Mouse (Mus musculus) ovary, postnatal 14 days (tissue): ENCODE results near the gene Gm5148.

Experiments used
- DNase-seq: peaks from one replicate; pipeline ENCODE4 v3.0.0; 2022; ENCODE audit warnings: low spot score

The Gm5148 gene

GRCm38 (mm10) chr3:37692945-37693344 lies 31.3 kb downstream of the Gm5148 start:
- no peak for DNase-seq

GRCm38 (mm10) chr3:37687158-37687980 lies 36.9 kb downstream of the Gm5148 start:
- DNase-seq: peak; percentile 31

DNA sequence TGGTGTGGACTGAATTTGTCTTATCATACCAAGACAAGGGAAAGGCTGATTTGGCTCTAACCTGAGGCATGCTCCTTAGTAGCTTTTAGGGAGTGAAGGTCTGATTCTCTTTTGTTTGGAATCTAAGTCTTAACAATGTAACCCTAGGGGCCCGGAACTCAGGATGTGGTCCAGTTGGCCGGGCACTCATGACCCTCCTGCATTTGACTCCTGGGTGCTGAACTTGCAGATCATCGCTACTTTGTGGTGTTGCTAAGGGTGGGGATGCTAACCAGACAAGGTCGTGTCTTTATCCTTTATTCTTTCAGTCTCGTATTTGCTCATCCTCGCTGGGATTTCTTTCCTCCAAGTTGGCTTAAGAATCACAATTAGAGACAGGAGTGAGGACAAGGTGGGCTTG lies 37.5 kb downstream of the Gm5148 start:
- no peak for DNase-seq

GRCm38 (mm10) chr3:37686219-37686618 lies 38.1 kb downstream of the Gm5148 start:
- DNase-seq: no peak

DNA sequence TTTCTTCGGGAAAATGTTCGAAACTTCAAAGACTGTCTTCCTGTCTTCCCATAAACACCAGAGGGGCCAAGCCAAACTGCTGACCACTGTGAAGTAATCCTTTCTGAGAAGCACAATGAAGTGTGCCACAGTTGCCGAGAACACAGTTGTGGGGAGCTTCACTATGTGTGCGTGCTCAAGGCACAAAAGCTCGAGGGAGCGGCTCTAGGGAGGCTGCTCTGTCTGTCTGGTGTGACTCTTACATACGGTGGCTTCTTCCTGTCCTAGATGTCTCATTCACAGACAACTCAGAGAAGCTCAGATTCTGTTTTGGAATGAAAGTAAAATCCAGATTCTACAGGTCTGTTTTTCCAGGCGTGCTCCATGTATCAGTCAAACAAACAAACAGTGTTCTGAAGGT lies 48.0 kb downstream of the Gm5148 start:
- no peak for DNase-seq

- DNase-seq: no peak
These were observed 49.2 kb downstream of the Gm5148 start for GRCm38 (mm10) chr3:37675056-37675525.

GRCm38 (mm10) chr3:37673513-37674261 lies 50.6 kb downstream of the Gm5148 start:
- DNase-seq: no peak

- no peak for DNase-seq
These were observed 51.8 kb downstream of the Gm5148 start for GRCm38 (mm10) chr3:37672266-37673040.

DNA sequence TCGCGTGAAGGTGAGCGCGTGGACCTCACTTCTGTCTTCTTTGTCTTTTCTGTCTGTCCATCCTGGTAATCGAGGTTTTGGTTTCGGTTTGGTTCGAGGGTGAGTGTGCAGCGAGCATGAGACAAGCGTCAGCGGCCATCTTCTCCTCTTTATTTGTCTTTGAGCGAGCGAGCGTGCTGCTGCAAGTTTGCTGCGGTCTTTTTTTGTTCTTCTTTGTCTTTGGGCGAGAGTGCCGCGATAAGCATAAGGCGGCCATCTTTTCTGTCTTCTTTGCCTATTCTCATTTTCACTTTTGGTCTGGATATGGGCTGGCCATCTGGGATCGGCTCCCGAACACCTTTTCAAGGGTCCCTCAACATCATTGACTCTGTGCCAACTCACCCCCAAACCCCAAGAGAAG lies 55.2 kb downstream of the Gm5148 start:
- no peak for DNase-seq

- DNase-seq: no peak
These were observed 55.6 kb downstream of the Gm5148 start for GRCm38 (mm10) chr3:37668652-37669051.

GRCm38 (mm10) chr3:37667736-37668135 lies 56.6 kb downstream of the Gm5148 start:
- no peak for DNase-seq

- no peak for DNase-seq
These were observed 57.2 kb downstream of the Gm5148 start for GRCm38 (mm10) chr3:37667119-37667467.

DNA sequence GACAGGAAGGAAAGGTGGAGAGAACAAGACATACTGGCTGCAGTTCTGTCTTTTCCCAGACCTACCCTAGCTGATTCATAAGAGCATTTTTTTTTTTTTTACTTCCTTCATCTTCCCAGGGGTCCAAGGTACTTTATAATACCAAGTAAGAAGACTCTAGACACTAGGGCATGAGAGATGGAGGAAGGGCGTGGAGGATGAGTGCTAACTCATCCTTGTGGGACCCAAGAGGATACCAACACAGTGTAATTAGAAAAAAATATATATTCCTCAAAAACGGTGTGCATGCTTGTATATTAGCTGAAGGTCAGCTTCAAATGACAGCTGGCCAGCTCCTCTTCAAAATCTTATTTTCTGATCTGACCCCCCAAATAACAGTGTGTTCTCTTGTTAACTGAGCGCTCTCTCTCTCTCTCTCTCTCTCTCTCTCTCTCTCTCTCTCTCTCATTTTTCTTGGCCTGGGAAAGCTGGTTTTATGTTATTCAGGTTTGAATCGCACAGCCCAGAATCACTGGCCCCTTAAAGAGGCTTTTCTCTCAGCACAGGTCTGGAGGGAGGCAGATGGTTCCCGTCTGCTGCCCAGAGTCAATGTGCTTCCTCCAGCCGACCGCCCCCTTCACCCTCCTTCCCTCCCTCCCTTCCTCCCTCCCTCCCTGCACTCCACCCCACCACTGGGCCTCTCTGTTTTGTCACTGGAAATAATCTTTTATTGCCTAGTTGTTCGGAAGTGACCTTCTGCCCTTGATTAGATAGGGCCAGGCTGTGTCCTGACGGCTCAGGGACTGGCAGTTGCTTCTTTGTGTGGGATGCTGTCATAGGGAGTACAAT lies 57.8 kb downstream of the Gm5148 start:
- peak; percentile 18 for DNase-seq
